Mouse (Mus musculus): ENCODE data around the gene Chpt1. TPM values are rescaled to one million over a fixed set of nuclear protein-coding genes. Genes with fewer than 3 reads are reported as not detected.

The Chpt1 gene
- polyA plus RNA-seq, 1 experiment from 2014 or later, result 25.0 TPM

GRCm38 (mm10) chr10:88510503-88511271, 6.8 kb upstream of the Chpt1 start:
- 80% methylated on average over 12 of the region's 12 CpGs for WGBS
- no peaks in the 10 kb centered on the region for H3K9me3 ChIP-seq (replicated peaks)
- no peak for ATAC-seq (ENCODE audit: low FRiP score)

GRCm38 (mm10) chr10:88507691-88508143, 3.8 kb upstream of the Chpt1 start:
- H3K4me3 ChIP-seq, result no peak overlapping the region
- H3K4me1 ChIP-seq, result peaks cover 5% of the 10 kb centered on the region; the same call in 1 of the 2 replicates
- no peak for ATAC-seq (ENCODE audit: low FRiP score)
- no peak overlapping the region for H3K9ac ChIP-seq
- H3K27ac ChIP-seq, result no peak overlapping the region
- H3K36me3 ChIP-seq, result no peaks in the 10 kb centered on the region
- 86% methylated on average over 7 of the region's 7 CpGs for WGBS
- H3K27me3 ChIP-seq, result no peaks in the 10 kb centered on the region
- H3K4me2 ChIP-seq (replicated peaks), result no peak overlapping the region
- no peaks in the 10 kb centered on the region for H3K9me3 ChIP-seq (replicated peaks)

More at GRCm38 (mm10) chr10:88510503-88511271, 6.8 kb upstream of the Chpt1 start:
- H3K4me1 ChIP-seq, result no peaks in the 10 kb centered on the region
- H3K4me3 ChIP-seq, result no peak overlapping the region
- no peak overlapping the region for H3K9ac ChIP-seq
- H3K36me3 ChIP-seq, result no peaks in the 10 kb centered on the region
- H3K4me2 ChIP-seq (replicated peaks), result no peak overlapping the region
- H3K27me3 ChIP-seq, result no peaks in the 10 kb centered on the region
- no peak overlapping the region for H3K27ac ChIP-seq

- no peaks in the 10 kb centered on the region for H3K27me3 ChIP-seq
- no peak overlapping the region for H3K4me2 ChIP-seq (replicated peaks)
- no peak for ATAC-seq (ENCODE audit: low FRiP score)
- H3K4me1 ChIP-seq, result peaks cover 12% of the 10 kb centered on the region
- no peak overlapping the region for H3K4me3 ChIP-seq
- H3K27ac ChIP-seq, result no peak overlapping the region
- 73% methylated on average over 5 of the region's 5 CpGs for WGBS
- H3K9ac ChIP-seq, result no peak overlapping the region
- no peaks in the 10 kb centered on the region for H3K36me3 ChIP-seq
- H3K9me3 ChIP-seq (replicated peaks), result no peaks in the 10 kb centered on the region
Observed at GRCm38 (mm10) chr10:88505256-88505655, 1.4 kb upstream of the Chpt1 start.

GRCm38 (mm10) chr10:88504481-88504880, 608 bp upstream of the Chpt1 start:
- WGBS, result 42% methylated on average over 3 of the region's 3 CpGs
- peaks cover 12% of the 10 kb centered on the region for H3K4me1 ChIP-seq
- no peaks in the 10 kb centered on the region for H3K9me3 ChIP-seq (replicated peaks)
- ATAC-seq (ENCODE audit: low FRiP score), result no peak
- H3K9ac ChIP-seq, result no peak overlapping the region
- H3K27me3 ChIP-seq, result no peaks in the 10 kb centered on the region
- no peak overlapping the region for H3K4me3 ChIP-seq
- H3K27ac ChIP-seq, result no peak overlapping the region
- H3K4me2 ChIP-seq (replicated peaks), result peak overlapping the region; percentile 82
- no peaks in the 10 kb centered on the region for H3K36me3 ChIP-seq

- Histone ChIP-seq H3K27ac (peak overlapping the region; percentile 78), H3K4me1 (peaks cover 12% of the 10 kb centered on the region), H3K4me2 (replicated peaks) (peak overlapping the region; percentile 82), H3K9ac (peak overlapping the region; percentile 80), H3K27me3 (no peaks in the 10 kb centered on the region), H3K9me3 (replicated peaks) (no peaks in the 10 kb centered on the region), H3K36me3 (no peaks in the 10 kb centered on the region), H3K4me3 (peak overlapping the region; percentile 68)
- no peak for ATAC-seq (ENCODE audit: low FRiP score)
- 48% methylated on average over 4 of the region's 4 CpGs for WGBS
Observed at GRCm38 (mm10) chr10:88502919-88503318, 954 bp downstream of the Chpt1 start.

GRCm38 (mm10) chr10:88501886-88502765, 1.7 kb downstream of the Chpt1 start:
- H3K4me2 ChIP-seq (replicated peaks), result peak overlapping the region; percentile 82; the same call in 1 of the 2 replicates
- 70% methylated on average over 13 of the region's 13 CpGs for WGBS

GRCm38 (mm10) chr10:88501370-88501769, 2.5 kb downstream of the Chpt1 start:
- Histone ChIP-seq H3K9ac (no peak overlapping the region), H3K4me2 (replicated peaks) (no peak overlapping the region), H3K27ac (no peak overlapping the region), H3K4me3 (no peak overlapping the region), H3K36me3 (no peaks in the 10 kb centered on the region), H3K4me1 (peaks cover 12% of the 10 kb centered on the region), H3K27me3 (no peaks in the 10 kb centered on the region), H3K9me3 (replicated peaks) (no peaks in the 10 kb centered on the region)
- no peak for ATAC-seq (ENCODE audit: low FRiP score)
- WGBS, result 77% methylated on average over 10 of the region's 10 CpGs

More at GRCm38 (mm10) chr10:88501886-88502765, 1.7 kb downstream of the Chpt1 start:
- H3K4me1 ChIP-seq, result peaks cover 12% of the 10 kb centered on the region
- H3K27ac ChIP-seq, result no peak overlapping the region
- ATAC-seq (ENCODE audit: low FRiP score), result no peak
- H3K9me3 ChIP-seq (replicated peaks), result no peaks in the 10 kb centered on the region
- H3K4me3 ChIP-seq, result no peak overlapping the region
- H3K36me3 ChIP-seq, result no peaks in the 10 kb centered on the region
- no peaks in the 10 kb centered on the region for H3K27me3 ChIP-seq
- H3K9ac ChIP-seq, result no peak overlapping the region

GRCm38 (mm10) chr10:88499993-88500392, 3.9 kb downstream of the Chpt1 start:
- Histone ChIP-seq H3K27me3 (no peaks in the 10 kb centered on the region), H3K27ac (no peak overlapping the region), H3K36me3 (no peaks in the 10 kb centered on the region), H3K4me2 (replicated peaks) (no peak overlapping the region), H3K9ac (no peak overlapping the region), H3K4me1 (peaks cover 12% of the 10 kb centered on the region), H3K9me3 (replicated peaks) (no peaks in the 10 kb centered on the region), H3K4me3 (no peak overlapping the region)
- no peak for ATAC-seq (ENCODE audit: low FRiP score)
- 66% methylated on average over 5 of the region's 5 CpGs for WGBS

- no peak overlapping the region for H3K9ac ChIP-seq
- H3K9me3 ChIP-seq (replicated peaks), result no peaks in the 10 kb centered on the region
- 68% methylated on average over 11 of the region's 11 CpGs for WGBS
- no peak overlapping the region for H3K27ac ChIP-seq
- H3K4me1 ChIP-seq, result peaks cover 3% of the 10 kb centered on the region
- no peak overlapping the region for H3K4me2 ChIP-seq (replicated peaks)
- H3K36me3 ChIP-seq, result no peaks in the 10 kb centered on the region
- H3K27me3 ChIP-seq, result no peaks in the 10 kb centered on the region
- ATAC-seq (ENCODE audit: low FRiP score), result no peak
- no peak overlapping the region for H3K4me3 ChIP-seq
Observed at GRCm38 (mm10) chr10:88496864-88497564, 6.9 kb downstream of the Chpt1 start.

GRCm38 (mm10) chr10:88494959-88495587, 8.8 kb downstream of the Chpt1 start:
- Histone ChIP-seq H3K27me3 (no peaks in the 10 kb centered on the region), H3K9ac (no peak overlapping the region), H3K27ac (no peak overlapping the region), H3K4me1 (peaks cover 3% of the 10 kb centered on the region; the same call in 1 of the 2 replicates), H3K36me3 (no peaks in the 10 kb centered on the region), H3K4me2 (replicated peaks) (no peak overlapping the region), H3K9me3 (replicated peaks) (no peaks in the 10 kb centered on the region), H3K4me3 (no peak overlapping the region)
- WGBS, result 77% methylated on average over 4 of the region's 4 CpGs
- ATAC-seq (ENCODE audit: low FRiP score), result no peak

GRCm38 (mm10) chr10:88492658-88493057, 11.2 kb downstream of the Chpt1 start:
- ATAC-seq (ENCODE audit: low FRiP score), result no peak
- Histone ChIP-seq H3K9ac (no peak overlapping the region), H3K27me3 (no peaks in the 10 kb centered on the region), H3K4me3 (no peak overlapping the region), H3K27ac (no peak overlapping the region), H3K4me1 (peaks cover 3% of the 10 kb centered on the region; the same call in 1 of the 2 replicates), H3K9me3 (replicated peaks) (no peaks in the 10 kb centered on the region), H3K36me3 (no peaks in the 10 kb centered on the region), H3K4me2 (replicated peaks) (no peak overlapping the region)
- WGBS, result 76% methylated on average over 8 of the region's 8 CpGs
